Mouse (Mus musculus) kidney, embryonic 15.5 days (tissue): Measurements from ENCODE around the gene Gprc5c. TPM values are rescaled to one million over a fixed set of nuclear protein-coding genes. Genes with fewer than 3 reads are reported as not detected.

Experiments
- ATAC-seq: fragments of 200-750 bp; cut with Nextera tagmentation; replicated peaks from 2 replicates; pipeline ENCODE4 v1.8.0; 2017; ENCODE audit warnings: moderate TSS enrichment; ENCODE audit not compliant: low FRiP score
- H3K27ac ChIP-seq: fragments of 300-500 bp; sonication (generic); 2 replicates; pipeline ENCODE4 v1.5.1; 2015; ENCODE audit warnings: mild to moderate bottlenecking, inconsistent platforms
- H3K27me3 ChIP-seq: fragments of 300-500 bp; sonication (generic); 2 replicates; pipeline ENCODE4 v1.6.1; 2015; ENCODE audit warnings: inconsistent platforms
- H3K36me3 ChIP-seq: fragments of 300-500 bp; sonication (generic); 2 replicates; pipeline ENCODE4 v1.6.1; 2015; ENCODE audit warnings: inconsistent platforms
- H3K4me1 ChIP-seq: fragments of 300-500 bp; sonication (generic); 2 replicates; pipeline ENCODE4 v1.6.1; 2015; ENCODE audit warnings: inconsistent platforms
- H3K4me2 ChIP-seq: fragments of 300-500 bp; sonication (generic); 2 replicates; pipeline ENCODE4 v1.6.1; 2015; ENCODE audit warnings: moderate library complexity, mild to moderate bottlenecking, inconsistent platforms
- H3K4me3 ChIP-seq: fragments of 300-500 bp; sonication (generic); replicated peaks from 2 replicates; pipeline ENCODE4 v1.5.1; 2015; ENCODE audit warnings: mild to moderate bottlenecking, inconsistent platforms
- H3K9ac ChIP-seq: fragments of 300-500 bp; sonication (generic); 2 replicates; pipeline ENCODE4 v1.6.1; 2015; ENCODE audit warnings: mild to moderate bottlenecking, inconsistent platforms
- H3K9me3 ChIP-seq: fragments of 300-500 bp; sonication (generic); replicated peaks from 2 replicates; pipeline ENCODE4 v1.6.1; 2016; ENCODE audit warnings: inconsistent platforms
- WGBS: fragments of 180-500 bp; shearing (Covaris S2); methylation state at CpG from one replicate; pipeline ENCODE4 v1.1.7; 2015; ENCODE audit warnings: mixed read lengths; 5-methylcytosine and 5-hydroxymethylcytosine counted together
- polyA plus RNA-seq: library from polyadenylated mRNA; unstranded; fragments of >200 nt; fragmentation: Nextera tagmentation; extraction: Ambion mirVana; gene quantifications from 2 replicates; pipeline ENCODE4 v1.2.1, GENCODE M21; 2015

Gene Gprc5c
- polyA plus RNA-seq, 1 experiment from 2014 or later: 119 TPM

DNA sequence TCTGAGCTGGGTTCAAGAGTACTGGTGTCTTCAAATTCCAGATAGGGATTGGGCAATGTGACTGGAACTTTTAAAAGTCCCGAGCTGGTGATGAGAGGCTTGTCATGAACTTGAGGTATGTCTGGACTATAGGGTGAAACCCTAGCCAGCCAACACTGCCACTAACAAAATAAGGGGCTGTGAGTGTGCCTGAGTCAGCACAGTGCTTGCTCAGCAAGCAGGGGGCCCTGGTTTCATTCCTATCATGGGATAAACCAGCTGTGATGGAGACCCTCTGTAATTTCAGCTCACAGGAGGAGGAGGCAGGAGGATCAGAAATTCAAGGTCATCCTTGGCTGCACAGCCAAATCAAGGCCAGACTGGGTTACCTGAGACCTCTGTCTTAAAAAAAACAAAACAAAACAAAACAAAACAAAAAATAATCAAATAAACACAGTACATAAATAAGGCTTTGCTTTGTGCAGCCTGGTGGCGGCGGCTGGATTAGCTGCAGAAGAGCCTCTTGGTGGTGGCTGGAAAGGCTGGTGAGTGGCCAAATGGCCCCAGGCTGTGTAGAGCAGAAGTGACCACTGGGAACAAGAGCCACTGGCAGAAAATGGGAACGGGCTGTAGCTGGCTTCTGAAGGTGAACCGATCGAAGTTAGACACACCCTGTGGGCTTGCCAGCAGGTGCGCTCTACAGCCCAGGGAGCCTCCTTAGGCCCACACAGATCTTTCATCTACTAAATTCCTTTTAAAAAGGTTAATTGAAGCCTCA is 6.3 kb upstream of the Gprc5c start:
- ATAC-seq: peak; percentile 67
- peak overlapping the region; percentile 30 for H3K4me2 ChIP-seq

DNA sequence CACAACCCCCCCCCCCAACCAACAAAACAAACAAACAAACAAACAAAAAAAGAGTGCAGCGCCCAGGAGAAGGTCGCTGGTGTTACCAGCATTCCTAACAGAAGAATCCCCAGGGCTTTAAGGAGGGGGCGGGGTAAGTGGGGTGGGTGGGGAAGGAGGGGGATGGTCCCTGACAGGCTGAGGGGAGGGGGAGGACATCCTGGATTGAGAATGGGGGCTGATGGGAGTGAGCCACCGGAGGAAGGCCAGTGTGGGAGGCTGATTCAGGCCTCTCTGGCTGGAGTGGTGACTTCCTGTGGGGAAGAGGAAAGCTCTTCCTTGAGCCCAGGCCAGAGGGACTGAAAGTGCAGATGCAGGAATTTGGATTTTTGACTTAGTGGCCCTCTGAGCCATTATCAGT is 4.6 kb upstream of the Gprc5c start:
- H3K9me3 ChIP-seq: no peaks in the 10 kb centered on the region
- no peaks in the 10 kb centered on the region for H3K27me3 ChIP-seq
- peaks cover 72% of the 10 kb centered on the region for H3K4me1 ChIP-seq
- 64% methylated on average over 4 of the region's 4 CpGs for WGBS
- H3K9ac ChIP-seq: no peak overlapping the region
- no peak overlapping the region for H3K4me2 ChIP-seq
- no peaks in the 10 kb centered on the region for H3K36me3 ChIP-seq
- H3K27ac ChIP-seq: peak overlapping the region; percentile 82
- H3K4me3 ChIP-seq: no peak overlapping the region
- ATAC-seq: no peak

More for the DNA sequence above, 6.3 kb upstream of the Gprc5c start:
- peak overlapping the region; percentile 21; the same call in 1 of the 2 replicates for H3K9ac ChIP-seq
- peaks cover 55% of the 10 kb centered on the region for H3K4me1 ChIP-seq
- H3K4me3 ChIP-seq: no peak overlapping the region
- no peaks in the 10 kb centered on the region for H3K9me3 ChIP-seq
- 35% methylated on average over 7 of the region's 7 CpGs for WGBS
- H3K36me3 ChIP-seq: no peaks in the 10 kb centered on the region
- H3K27ac ChIP-seq: peak overlapping the region; percentile 88
- no peaks in the 10 kb centered on the region for H3K27me3 ChIP-seq

DNA sequence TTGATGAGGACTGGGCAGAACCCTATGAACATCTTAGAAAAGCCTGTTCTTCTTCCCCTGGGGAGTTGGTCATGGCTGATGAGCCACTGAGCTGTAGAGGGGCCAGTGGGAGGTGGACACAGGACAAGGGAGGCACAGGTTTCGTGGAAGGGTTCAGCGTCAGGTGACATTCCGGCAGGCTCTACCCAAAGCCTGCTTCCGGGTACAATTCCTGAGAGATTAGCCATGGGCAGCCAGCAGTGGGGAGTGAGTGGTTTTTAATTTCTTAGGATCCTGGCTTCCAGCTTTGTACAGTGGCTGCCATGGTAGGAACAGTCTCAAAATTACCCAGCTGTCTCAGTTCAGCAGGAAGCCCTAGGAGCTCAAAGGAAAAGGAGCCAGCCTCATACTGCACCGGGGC is 3.9 kb upstream of the Gprc5c start:
- Histone ChIP-seq H3K27me3 (no peaks in the 10 kb centered on the region), H3K4me3 (no peak overlapping the region), H3K4me1 (peaks cover 73% of the 10 kb centered on the region), H3K36me3 (no peaks in the 10 kb centered on the region), H3K4me2 (no peak overlapping the region), H3K9ac (no peak overlapping the region), H3K27ac (peak overlapping the region; percentile 82), H3K9me3 (no peaks in the 10 kb centered on the region)
- no peak for ATAC-seq
- WGBS: 37% methylated on average over 5 of the region's 5 CpGs

DNA sequence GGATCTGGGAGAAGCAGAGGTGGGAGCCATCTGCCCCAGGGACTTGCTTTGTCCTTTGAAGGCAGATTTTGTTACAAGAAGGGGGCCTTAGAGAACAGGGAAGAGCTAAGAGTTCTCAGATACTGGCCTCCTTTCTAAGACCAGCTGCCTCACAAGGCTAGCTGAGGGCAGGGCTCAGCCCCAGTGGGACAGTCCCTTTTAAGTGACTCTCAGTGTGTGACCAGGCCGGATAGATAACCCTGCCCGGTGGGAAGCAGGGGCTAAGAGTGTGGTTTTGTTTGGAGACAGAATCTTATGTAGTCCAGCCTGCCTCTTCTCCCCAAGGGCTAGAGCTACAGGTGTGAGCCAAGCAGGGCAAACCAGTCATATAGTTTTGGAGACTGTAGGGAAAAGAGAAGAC is 1.4 kb upstream of the Gprc5c start:
- Histone ChIP-seq H3K4me2 (peak overlapping the region; percentile 94), H3K9ac (no peak overlapping the region), H3K27me3 (no peaks in the 10 kb centered on the region), H3K9me3 (no peaks in the 10 kb centered on the region), H3K27ac (peak overlapping the region; percentile 98), H3K4me1 (peaks cover 80% of the 10 kb centered on the region), H3K4me3 (no peak overlapping the region), H3K36me3 (no peaks in the 10 kb centered on the region)
- no peak for ATAC-seq
- WGBS: 8% methylated on average over 2 of the region's 2 CpGs

DNA sequence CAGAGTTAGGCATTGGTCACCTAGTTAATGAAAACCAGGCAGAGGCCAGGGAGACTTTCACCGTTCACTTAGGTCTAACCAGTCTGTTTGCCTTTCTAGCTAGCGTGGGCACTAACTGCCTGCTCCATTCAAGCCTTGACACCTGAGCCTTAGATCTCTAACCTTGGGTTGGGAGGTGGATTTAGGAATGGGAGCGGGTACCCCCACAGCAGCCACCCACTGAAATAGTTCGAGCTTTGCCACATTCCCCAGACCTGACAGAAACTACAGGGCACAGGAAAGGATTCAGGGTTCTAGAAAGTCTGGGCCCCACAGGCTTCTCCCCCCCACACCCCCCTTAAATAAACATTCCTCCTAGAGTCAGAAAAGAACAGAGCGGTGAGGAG is 893 bp upstream of the Gprc5c start:
- peak overlapping the region; percentile 98 for H3K27ac ChIP-seq
- H3K4me2 ChIP-seq: peak overlapping the region; percentile 94
- no peak overlapping the region for H3K9ac ChIP-seq
- H3K4me1 ChIP-seq: peaks cover 80% of the 10 kb centered on the region
- no peaks in the 10 kb centered on the region for H3K36me3 ChIP-seq
- no peaks in the 10 kb centered on the region for H3K9me3 ChIP-seq
- peak; percentile 27 for ATAC-seq
- peak overlapping the region; percentile 75; the same call in 1 of the 2 replicates for H3K4me3 ChIP-seq
- H3K27me3 ChIP-seq: no peaks in the 10 kb centered on the region
- WGBS: 21% methylated on average over 5 of the region's 5 CpGs

DNA sequence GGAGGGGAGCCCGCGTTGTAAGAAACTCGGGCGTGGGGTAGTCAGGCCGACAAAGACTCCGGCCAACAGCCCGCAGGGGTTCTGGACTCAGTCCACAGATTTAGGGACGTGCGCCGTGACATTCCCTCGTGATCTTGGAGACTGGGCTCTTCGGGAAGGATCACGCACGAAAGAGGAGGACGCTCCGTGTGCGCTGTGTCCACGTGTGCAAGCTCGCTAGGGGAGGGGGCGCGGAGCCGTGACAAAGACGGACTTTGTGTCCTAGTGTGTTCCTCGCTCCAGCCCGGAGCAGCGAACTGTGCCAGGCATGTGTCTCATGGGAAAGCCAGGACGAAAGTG is 286 bp downstream of the Gprc5c start:
- peak; percentile 10; the same call in 1 of the 2 replicates for ATAC-seq
- Histone ChIP-seq H3K9me3 (no peaks in the 10 kb centered on the region), H3K4me2 (peak overlapping the region; percentile 94), H3K27me3 (no peaks in the 10 kb centered on the region), H3K4me3 (peak overlapping the region; percentile 75), H3K4me1 (peaks cover 72% of the 10 kb centered on the region), H3K27ac (peak overlapping the region; percentile 98), H3K36me3 (peaks cover 1% of the 10 kb centered on the region; the same call in 1 of the 2 replicates), H3K9ac (peak overlapping the region; percentile 93)
- WGBS: 0% methylated on average over 27 of the region's 27 CpGs

DNA sequence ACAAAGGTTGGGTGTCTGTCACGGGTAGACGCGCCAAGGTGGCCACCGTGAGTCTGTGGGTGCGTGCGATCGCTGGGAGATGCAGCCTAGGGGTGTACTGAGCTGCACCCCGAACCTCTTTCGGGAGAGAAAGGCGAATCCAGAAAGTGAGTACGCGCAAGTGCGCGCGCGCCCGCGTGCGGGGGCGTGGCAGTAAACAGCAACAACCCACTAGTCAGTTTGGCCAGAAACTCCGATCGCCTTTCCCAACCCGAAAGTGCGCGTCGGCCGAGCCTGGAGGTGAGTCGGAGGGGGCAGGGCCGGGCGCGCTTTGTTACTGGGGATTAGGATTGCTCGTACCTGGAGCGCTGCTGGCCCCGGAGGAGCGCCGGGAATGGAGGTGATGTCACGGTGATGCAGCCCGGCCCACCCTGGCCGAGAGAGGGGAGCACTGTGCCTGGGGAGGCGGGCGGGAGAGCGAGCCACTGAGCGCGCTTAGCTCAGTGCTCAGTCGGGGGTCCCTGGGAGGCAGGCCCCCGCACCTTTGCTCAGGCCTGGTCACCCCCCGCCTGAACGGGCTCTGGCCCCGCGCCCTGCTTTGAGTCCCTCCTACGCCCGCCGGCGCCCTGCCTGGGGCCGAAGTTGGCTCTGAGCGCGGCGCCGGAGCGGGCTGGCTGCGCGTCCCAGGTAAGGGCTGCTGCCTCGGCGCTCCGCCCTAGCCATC is 807 bp downstream of the Gprc5c start:
- H3K4me2 ChIP-seq: peak overlapping the region; percentile 94
- H3K9ac ChIP-seq: peak overlapping the region; percentile 93
- no peaks in the 10 kb centered on the region for H3K9me3 ChIP-seq
- peak overlapping the region; percentile 98 for H3K27ac ChIP-seq
- WGBS: under 1% methylated on average over 62 of the region's 65 CpGs
- H3K4me3 ChIP-seq: peak overlapping the region; percentile 75
- peaks cover 67% of the 10 kb centered on the region for H3K4me1 ChIP-seq
- no peaks in the 10 kb centered on the region for H3K27me3 ChIP-seq
- peaks cover 6% of the 10 kb centered on the region; the same call in 1 of the 2 replicates for H3K36me3 ChIP-seq
- ATAC-seq: peak; percentile 50

DNA sequence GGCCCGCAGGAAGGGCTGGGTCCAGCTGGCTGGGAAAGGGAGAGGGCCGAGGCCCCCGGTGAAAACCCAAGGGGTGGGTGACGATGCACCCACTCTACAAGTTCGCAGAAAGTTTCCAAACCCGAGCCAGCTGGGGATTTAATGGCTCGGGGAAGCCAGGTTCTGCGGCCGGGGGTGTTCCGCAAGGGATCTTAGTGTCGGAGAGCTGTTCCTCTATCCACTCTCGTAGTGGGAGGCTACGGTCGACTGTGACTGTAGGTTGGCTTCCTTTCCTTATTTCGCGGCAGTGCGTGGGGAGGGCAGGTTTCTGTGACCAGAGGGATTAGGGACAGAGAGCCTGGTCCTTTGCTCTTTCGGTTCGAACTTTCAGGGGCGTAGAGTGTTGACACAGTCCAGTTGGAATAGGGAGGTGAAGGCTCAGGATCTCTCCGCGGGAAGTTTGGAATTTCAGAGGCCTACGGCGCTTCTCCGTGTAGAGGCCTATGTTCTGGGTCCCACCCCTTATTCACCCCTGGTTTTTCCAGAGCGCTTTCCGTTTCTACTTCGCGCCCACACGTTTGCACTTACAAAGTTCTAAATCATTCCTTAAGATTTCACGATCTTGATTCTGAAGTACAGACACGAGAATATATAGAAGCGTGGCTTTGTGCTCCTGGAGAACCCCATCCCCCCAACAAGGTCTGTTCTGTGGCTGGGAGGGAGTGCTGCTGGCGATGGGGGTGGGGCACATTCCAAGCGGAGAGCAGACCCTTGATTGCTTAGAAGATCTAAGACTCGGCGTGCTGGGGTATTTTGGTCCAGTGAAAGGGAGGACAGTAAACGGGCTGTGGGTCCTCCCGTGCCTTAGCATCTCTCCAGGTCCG is 1.6 kb downstream of the Gprc5c start:
- Histone ChIP-seq H3K4me3 (peak overlapping the region; percentile 75), H3K4me2 (peak overlapping the region; percentile 94), H3K4me1 (peaks cover 60% of the 10 kb centered on the region), H3K27me3 (no peaks in the 10 kb centered on the region), H3K9ac (peak overlapping the region; percentile 93), H3K9me3 (no peaks in the 10 kb centered on the region), H3K27ac (peak overlapping the region; percentile 98), H3K36me3 (peaks cover 7% of the 10 kb centered on the region; the same call in 1 of the 2 replicates)
- WGBS: 1% methylated on average over 40 of the region's 40 CpGs
- ATAC-seq: no peak

DNA sequence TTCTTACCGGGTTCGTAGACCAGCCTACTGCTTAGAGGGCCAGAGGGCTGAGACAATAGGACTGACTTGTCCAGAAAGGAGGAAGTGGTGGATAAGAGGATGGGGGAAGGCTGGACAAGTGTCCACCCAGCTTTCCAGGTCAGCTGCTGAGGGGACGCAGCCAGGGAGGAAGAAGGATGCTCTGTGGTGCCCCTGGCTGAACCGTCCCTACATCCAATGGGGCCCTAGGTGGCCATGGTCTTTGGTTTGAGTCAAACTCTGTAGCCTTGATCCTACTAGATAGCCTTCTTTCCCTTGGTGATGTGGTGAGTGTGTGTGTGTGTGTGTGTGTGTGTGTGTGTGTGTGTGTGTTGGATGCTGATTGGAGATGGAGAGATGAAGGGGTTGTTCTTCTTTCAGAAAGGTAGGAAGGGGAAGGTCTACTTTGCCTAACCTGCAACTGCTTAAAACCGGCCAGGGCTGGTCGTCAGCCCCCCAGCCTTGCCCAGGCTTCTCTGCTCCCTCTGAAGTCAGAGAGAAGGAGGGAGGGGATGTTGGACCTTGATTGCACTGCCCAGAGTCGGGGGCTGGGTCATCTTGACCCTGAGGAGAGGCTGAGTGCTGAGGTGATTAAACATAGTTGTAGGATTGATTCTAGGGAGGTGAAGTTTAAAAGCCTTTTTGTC is 2.4 kb downstream of the Gprc5c start:
- Histone ChIP-seq H3K4me1 (peaks cover 56% of the 10 kb centered on the region), H3K36me3 (peaks cover 12% of the 10 kb centered on the region; the same call in 1 of the 2 replicates), H3K9ac (peak overlapping the region; percentile 93), H3K4me2 (peak overlapping the region; percentile 94), H3K27ac (peak overlapping the region; percentile 98), H3K4me3 (peak overlapping the region; percentile 75), H3K27me3 (no peaks in the 10 kb centered on the region), H3K9me3 (no peaks in the 10 kb centered on the region)
- 12% methylated on average over 7 of the region's 7 CpGs for WGBS
- no peak for ATAC-seq

DNA sequence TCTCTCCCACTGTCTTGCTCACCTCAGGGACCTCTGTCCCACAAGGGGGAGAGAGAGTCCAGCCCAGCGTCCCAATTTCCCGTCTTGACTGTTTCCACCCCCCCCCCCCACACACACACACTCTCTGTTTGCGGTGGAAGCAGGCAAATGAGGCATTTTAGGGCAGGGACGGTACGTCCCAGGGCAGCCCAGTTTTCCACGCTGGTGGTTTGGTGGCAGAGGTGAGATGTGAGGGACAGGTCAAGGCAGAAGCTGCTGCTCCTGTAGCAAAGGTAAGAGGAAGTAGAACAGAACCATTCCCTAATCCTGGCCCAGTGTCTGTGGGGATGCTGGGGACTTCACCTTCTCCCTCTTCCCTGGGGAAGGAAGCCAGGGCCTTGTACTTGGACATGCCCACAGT is 3.6 kb downstream of the Gprc5c start:
- Histone ChIP-seq H3K27me3 (no peaks in the 10 kb centered on the region), H3K27ac (peak overlapping the region; percentile 98), H3K4me1 (peaks cover 45% of the 10 kb centered on the region), H3K36me3 (peaks cover 19% of the 10 kb centered on the region; the same call in 1 of the 2 replicates), H3K9me3 (no peaks in the 10 kb centered on the region), H3K9ac (no peak overlapping the region), H3K4me2 (peak overlapping the region; percentile 94), H3K4me3 (peak overlapping the region; percentile 75; the same call in 1 of the 2 replicates)
- ATAC-seq: no peak
- WGBS: 66% methylated on average over 6 of the region's 6 CpGs

DNA sequence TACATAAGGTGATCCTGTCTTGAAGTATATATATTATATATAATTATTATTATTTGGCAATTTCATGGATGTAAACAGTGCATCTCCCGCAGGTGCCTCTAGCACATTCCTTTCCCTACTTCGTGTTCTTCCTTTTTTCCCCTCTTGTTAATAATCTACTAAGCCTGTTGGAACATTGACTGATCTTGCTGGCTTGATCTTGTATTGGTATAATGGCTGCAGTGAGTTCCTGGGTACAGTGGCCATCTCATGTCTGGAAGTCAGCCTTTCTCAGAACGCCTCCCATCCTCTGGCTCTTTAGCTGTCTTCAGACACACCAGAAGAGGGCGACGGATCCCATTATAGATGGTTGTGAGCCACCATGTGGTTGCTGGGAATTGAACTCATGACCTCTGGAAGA is 5.2 kb downstream of the Gprc5c start:
- no peak overlapping the region for H3K9ac ChIP-seq
- ATAC-seq: no peak
- H3K36me3 ChIP-seq: peaks cover 19% of the 10 kb centered on the region; the same call in 1 of the 2 replicates
- 0 out of 2 replicates have a peak overlapping the region, but pooled peaks have one; percentile 45 for H3K27ac ChIP-seq
- peak overlapping the region; percentile 21; the same call in 1 of the 2 replicates for H3K4me2 ChIP-seq
- H3K4me3 ChIP-seq: no peak overlapping the region
- no peaks in the 10 kb centered on the region for H3K27me3 ChIP-seq
- H3K4me1 ChIP-seq: peaks cover 29% of the 10 kb centered on the region
- H3K9me3 ChIP-seq: no peaks in the 10 kb centered on the region
- 84% methylated on average over 5 of the region's 5 CpGs for WGBS
